Mouse (Mus musculus): ENCODE measurements at regions not wholly inside any gene's neighbourhood (a gene's known extent, or its start where the extent isn't known, plus 50 kb on each side); places are given as distances from the start of the nearest gene placed in this dataset.

DNA sequence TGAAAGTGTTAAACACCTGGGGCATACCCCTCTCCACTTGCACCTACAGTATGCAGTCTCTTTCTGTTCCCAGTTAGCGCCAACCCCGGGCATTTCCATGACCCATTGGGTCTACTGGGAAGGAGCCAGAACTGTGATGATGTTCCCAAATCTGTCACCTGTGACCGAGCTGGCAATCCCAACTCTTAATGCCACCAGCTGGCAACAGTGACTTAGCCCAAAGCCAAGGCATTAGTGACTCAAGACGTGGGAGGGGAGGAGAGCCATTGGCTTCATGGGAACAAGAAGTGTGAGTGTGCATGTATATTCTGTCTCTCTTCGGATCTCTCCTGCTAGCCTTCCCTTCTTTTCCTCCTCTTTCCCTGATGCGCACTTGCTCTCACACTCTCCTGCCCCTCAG lies 178.9 kb upstream of the Cadm1 start:
- no peak for DNase-seq (ENCODE audit: low read depth)

DNA sequence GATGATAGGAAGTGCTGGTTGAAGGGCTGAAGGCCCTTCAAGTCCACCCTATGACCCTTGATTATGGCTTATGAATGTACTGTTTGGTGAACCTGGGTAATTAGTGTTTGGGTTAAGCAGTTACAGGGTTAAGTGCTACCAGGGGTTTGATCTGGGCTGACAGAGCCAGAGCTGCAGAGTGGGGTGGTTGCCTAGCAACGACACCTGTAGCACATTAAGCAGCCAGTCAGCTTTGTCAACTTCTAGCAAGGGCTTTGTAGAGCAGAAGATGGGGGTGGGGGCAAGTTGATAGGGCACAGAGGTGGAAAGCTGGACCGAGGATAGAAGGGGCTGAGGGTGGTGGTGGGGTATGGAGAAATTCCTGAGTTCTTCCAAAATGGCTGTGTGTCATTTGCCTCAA lies 177.0 kb upstream of the Cadm1 start:
- no peak for DNase-seq (ENCODE audit: low read depth)

- no peak for DNase-seq (ENCODE audit: low read depth)
Observed at GRCm38 (mm10) chr9:47353972-47354371, 176.0 kb upstream of the Cadm1 start.

DNA sequence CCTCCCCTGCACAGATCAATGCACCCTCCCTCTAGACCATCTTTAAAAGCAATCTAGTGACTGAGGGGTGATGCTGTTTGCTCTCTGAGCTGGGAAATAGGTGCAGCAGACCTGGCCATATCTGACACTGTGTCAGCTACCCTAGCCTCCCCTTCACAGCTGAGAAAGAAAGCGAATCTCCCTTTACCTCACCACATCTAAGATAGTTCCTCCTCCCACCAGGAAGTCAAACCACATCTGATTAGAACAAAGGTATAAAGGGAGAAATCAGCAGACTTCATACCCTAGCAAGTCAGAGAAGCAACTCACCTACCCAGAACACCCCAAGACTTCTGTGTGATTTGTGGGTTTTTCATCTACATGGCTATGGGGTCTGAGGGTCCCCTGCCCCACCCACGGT lies 175.6 kb upstream of the Cadm1 start:
- no peak for DNase-seq (ENCODE audit: low read depth)

DNA sequence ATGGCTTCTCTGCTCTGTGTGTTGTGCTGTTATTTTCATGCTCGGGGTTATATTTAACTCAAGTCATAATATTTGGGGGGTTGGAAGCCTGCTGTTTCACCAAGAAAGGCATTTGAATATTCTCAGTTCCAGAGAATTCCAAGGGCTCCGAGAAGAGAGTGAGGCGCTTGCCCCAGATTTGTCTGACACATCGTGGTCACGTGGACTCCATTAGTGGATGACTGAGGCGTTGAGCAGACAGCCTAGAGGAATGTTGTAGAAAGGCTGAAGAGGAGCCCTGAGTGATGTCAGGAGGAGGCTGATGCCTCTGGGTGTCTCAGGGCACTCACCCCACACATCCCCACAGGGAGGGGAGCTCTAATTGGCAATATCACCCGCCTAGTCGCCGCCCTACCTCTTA lies 175.1 kb upstream of the Cadm1 start:
- no peak for DNase-seq (ENCODE audit: low read depth)

DNA sequence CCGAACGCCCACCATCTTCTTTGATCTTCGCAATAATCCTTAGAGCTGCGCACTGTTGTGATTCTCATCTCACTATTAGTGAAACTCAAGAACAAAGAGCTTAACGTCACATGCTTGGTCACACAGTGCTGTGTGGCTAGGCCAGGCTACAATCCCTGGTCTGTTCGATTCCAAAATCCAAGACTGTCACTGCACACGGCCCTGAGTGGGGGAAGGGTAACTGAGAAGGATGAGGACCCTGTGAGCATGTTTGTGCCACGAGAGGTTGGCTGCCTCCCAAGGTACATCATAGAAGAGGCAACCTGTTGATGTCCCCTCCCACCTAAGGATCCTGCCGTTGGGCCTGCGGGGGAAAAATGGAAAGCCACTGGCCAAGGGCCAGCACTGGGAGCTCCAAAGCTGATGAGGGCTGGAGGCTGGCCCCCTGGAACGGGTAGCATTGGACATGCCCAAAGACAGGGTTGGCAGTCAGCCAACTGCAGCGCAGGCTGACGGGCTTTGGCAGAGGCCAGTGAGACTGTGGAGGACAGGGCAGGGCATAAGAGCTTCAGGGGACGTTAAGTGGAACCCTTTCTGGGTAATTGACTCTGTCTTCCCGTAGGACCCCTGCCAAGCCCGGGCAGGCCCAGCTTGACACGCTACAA lies 172.1 kb upstream of the Cadm1 start:
- no peak for DNase-seq (ENCODE audit: low read depth)

GRCm38 (mm10) chr9:47358400-47358767 lies 171.6 kb upstream of the Cadm1 start:
- DNase-seq (ENCODE audit: low read depth): no peak

GRCm38 (mm10) chr9:47363086-47363485 lies 166.9 kb upstream of the Cadm1 start:
- DNase-seq (ENCODE audit: low read depth): no peak

DNA sequence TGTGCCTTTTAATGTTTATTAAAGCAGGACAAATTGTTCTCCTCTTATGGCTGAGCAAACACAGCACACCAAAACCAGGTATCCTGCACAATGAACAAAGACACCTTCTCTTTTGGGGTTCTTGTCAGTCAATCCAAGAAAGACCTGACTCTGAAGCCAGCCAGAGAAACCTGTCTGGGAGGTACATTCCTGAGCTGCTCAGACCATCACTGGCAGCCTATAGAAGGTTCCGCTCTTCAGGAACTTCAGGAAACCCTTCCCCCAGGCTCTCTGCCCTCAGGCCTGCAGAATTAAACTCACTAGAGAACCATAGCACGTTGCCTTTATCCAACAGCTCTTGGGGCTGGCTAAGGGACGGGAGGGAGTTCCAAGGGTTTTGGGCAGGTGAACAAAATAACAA lies 165.2 kb upstream of the Cadm1 start:
- no peak for DNase-seq (ENCODE audit: low read depth)

GRCm38 (mm10) chr9:47367266-47367957 lies 162.6 kb upstream of the Cadm1 start:
- DNase-seq (ENCODE audit: low read depth): no peak

DNA sequence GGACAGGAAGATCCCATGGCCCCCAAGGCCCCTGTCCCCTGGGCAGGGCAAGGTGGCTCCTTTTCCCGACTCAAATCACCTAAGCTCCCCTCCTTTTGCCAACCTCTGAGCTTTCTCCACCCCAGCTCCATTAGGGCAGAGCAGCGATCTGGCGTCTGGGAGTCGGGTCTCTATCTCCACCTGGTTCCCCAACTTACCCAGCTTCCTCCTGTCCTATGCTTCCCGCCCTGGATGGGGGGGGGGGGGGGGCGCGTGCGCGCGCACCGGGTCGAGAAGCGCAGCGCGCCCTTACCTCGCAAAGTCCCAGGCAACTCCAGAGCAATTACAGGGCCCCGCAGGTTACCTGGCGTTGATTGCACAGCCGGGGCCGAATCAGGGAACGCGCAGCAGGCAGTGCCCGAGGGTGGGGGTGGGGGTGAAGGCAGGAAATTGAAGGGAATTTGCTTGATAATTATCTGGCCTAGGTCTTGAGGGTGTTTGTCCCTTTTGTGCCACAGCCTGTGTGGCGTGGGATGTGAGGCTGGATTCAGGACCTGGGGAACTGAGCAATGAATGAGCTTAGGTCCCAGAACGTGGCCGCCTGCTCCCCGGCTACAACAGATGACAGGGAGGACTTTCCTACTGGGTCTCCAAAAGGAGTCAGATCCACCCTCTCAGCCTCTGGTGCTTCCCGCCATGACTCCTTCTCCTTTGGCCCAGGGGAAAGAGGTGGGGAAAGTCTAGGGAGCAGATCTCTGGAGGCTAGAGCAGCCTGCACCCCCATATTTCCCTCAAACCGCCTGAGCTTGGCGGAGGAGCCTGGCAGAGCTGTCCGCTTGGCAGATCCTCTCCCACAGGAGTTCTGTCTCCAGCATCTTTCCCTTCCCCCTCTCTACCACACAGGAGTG lies 161.7 kb upstream of the Cadm1 start:
- no peak for DNase-seq (ENCODE audit: low read depth)

- DNase-seq (ENCODE audit: low read depth): no peak
Observed at GRCm38 (mm10) chr9:47372296-47372695, 157.7 kb upstream of the Cadm1 start.

GRCm38 (mm10) chr9:47374086-47374485 lies 155.9 kb upstream of the Cadm1 start:
- no peak for DNase-seq (ENCODE audit: low read depth)

DNA sequence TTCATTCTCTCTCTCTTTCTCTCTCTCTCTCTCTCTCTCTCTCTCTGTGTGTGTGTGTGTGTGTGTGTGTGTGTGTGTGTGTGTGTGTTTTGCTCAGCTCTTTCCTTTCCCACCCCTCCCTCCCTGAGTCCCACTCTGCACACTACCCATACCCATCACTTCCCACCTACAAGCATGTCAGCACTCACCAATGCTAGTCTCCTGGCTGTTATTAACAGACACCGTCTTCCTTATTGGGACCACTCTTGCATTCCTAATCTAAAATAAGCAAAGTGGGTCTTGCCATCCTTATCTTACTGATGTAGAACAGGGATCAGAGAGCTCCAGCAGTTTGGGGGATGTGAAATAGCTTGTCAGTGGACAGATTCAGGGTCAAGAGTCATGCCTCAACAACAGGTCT lies 153.3 kb upstream of the Cadm1 start:
- DNase-seq (ENCODE audit: low read depth): no peak

DNA sequence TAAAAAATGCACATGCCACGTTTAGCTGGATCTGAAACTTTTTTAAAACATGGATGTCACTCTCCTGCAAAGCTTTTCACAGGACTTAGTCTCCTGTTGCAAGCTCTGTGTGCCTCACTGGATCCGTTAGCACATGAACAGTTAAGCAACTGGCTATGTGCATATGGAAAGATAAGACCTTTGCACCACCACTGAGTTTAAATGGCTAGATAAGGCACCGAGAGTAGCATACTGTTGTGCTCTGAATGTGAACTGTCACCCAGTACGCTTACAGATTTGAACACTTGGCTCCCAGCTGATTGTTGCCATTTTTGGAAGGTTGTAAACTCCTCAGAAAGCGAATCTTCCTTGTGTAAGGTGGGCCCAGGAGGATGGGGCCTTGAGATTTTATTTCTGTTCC lies 151.4 kb upstream of the Cadm1 start:
- DNase-seq (ENCODE audit: low read depth): no peak

GRCm38 (mm10) chr9:47380361-47380760 lies 149.6 kb upstream of the Cadm1 start:
- DNase-seq (ENCODE audit: low read depth): no peak

DNA sequence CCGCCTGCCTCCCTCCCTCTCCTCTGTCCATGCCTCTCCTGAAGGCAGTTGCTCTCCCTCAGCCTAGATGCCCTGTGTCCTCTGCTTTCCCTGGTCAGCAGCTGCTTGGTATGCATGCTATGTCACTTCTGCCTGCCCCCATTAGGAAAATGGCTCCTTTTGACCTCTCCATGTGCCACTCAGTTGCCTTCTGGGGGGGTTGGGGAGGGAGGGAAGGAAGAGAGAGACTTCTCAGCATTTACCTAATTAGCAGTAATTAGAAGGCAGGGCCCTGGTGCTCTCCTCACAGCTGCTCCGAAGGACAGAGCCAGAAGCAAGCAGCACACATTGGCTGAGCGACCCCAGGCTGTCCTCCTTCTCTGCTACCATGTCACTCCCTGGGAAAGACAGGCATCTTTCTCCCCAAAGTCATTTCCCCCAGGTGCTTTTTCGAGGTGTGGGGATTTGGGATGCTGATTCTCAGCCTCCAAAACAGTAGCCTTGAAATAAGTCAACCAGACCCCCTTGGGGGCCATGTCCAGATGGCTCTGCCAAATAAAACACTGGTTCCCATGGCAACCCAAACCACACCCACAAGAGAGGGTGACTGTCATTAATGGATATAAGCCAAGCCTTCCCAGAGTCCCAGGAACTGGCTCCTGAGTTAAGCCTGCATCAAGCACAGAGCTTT lies 145.7 kb upstream of the Cadm1 start:
- DNase-seq (ENCODE audit: low read depth): no peak

GRCm38 (mm10) chr9:47386646-47387045 lies 143.3 kb upstream of the Cadm1 start:
- no peak for DNase-seq (ENCODE audit: low read depth)

DNA sequence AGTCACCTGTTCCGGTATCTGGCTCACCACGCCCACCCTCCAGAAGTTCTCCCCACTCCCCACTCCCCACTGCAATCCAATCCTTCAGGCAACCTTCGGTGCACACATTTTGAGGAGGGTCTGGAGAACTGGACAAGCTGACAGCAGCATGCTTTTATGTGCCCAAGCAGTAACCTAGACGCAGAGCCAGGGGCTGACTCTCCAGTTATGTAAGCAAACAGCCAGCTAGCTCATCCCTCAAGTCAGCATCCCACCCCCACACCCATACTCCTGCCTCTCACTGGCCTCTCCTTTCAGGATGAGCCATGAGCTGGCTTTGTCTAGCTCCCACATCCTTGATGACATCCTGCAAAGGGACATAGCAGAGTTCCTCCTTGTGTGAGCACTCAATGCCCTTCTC lies 142.8 kb upstream of the Cadm1 start:
- DNase-seq (ENCODE audit: low read depth): no peak

- no peak for DNase-seq (ENCODE audit: low read depth)
Observed at GRCm38 (mm10) chr9:47387716-47388300, 142.2 kb upstream of the Cadm1 start.

DNA sequence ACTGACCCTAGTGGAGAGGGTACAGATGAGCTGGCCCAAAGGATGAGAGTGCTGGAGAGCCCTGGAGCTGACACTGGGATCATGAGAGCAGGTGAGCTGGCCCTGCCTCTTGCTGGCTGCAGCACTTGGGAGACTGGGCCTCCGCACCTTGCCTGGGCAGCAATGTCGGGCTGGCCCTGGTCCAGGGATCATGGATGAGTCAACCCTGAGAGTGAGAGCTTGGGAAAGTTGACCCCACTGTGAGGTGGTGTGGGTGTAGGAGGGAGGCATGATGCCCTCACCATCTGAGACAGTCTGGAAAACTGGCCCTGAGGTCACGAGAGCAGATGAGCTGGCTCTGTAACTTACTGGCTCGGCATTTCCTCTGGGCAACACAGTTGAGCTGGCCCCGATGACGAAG lies 140.1 kb upstream of the Cadm1 start:
- DNase-seq (ENCODE audit: low read depth): no peak

DNA sequence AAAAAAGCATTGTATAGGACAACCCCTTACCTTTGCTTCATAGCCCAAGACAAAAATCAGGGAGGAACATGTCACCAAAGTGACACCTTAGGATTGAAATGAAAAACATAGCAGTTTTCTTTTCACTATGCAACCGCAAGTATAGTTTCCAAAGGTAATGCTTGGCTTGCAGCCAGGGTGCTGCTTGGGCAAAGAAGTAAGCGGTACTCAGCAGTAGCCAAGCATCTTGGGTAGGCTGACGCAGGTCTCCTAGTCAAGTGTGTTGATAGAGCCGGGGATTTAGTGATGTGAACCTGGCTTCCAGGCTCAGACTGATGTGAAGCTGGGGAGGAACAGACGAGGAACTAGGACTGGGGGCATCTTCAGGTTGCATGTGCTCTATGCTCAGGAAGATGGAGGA lies 138.3 kb upstream of the Cadm1 start:
- DNase-seq (ENCODE audit: low read depth): no peak

Data from 416B (cell line).